Mouse (Mus musculus): ENCODE results near the gene Wdr82.
A peak's percentile ranks its signal among the peaks of the same experiment; 100 is the strongest.

Gene Wdr82

DNA sequence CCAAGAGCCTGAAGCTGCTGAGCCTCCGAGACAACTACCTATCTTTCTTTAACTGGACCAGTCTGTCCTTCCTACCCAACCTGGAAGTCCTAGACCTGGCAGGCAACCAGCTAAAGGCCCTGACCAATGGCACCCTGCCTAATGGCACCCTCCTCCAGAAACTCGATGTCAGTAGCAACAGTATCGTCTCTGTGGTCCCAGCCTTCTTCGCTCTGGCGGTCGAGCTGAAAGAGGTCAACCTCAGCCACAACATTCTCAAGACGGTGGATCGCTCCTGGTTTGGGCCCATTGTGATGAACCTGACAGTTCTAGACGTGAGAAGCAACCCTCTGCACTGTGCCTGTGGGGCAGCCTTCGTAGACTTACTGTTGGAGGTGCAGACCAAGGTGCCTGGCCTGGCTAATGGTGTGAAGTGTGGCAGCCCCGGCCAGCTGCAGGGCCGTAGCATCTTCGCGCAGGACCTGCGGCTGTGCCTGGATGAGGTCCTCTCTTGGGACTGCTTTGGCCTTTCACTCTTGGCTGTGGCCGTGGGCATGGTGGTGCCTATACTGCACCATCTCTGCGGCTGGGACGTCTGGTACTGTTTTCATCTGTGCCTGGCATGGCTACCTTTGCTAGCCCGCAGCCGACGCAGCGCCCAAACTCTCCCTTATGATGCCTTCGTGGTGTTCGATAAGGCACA lies 54.9 kb downstream of the Wdr82 start:
- no peak for DNase-seq (ENCODE audit: low spot score in 2 of 2)

DNA sequence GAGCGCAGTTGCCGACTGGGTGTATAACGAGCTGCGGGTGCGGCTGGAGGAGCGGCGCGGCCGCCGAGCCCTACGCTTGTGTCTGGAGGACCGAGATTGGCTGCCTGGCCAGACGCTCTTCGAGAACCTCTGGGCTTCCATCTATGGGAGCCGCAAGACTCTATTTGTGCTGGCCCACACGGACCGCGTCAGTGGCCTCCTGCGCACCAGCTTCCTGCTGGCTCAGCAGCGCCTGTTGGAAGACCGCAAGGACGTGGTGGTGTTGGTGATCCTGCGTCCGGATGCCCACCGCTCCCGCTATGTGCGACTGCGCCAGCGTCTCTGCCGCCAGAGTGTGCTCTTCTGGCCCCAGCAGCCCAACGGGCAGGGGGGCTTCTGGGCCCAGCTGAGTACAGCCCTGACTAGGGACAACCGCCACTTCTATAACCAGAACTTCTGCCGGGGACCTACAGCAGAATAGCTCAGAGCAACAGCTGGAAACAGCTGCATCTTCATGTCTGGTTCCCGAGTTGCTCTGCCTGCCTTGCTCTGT lies 55.5 kb downstream of the Wdr82 start:
- DNase-seq (ENCODE audit: low spot score in 2 of 2), result peak in 1 of 2 experiments; percentile 42

DNA sequence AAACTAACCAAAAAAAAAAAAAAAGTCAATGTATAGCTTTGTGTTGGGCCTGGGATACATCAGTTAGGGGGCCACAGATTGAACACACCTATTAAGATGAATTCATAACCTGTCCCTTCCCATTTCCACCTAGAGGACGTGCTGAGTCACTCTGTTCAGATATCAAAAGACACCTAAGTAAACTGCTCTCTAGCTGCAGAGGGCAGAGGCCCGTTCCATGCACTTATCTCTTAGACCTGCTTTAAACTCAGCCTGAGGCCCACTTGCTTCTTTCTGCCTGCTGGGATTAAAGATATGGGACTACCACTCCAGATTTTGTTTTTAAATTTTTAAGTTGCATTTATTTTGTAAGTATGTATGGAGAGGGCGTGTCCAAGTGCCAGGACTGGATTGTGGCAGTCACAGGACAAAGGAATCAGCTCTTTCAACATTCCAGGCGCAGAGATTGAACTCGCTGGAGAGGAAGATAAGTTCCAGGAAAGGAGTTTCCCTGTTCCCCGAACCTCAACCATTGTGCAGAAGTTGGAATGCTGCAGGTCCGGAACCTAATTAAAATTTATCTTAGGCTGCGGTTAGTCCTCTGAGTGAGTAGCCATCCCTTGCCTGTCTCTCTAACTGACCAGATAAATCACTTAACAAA lies 57.2 kb downstream of the Wdr82 start:
- DNase-seq (ENCODE audit: low spot score in 2 of 2), result no peak

DNA sequence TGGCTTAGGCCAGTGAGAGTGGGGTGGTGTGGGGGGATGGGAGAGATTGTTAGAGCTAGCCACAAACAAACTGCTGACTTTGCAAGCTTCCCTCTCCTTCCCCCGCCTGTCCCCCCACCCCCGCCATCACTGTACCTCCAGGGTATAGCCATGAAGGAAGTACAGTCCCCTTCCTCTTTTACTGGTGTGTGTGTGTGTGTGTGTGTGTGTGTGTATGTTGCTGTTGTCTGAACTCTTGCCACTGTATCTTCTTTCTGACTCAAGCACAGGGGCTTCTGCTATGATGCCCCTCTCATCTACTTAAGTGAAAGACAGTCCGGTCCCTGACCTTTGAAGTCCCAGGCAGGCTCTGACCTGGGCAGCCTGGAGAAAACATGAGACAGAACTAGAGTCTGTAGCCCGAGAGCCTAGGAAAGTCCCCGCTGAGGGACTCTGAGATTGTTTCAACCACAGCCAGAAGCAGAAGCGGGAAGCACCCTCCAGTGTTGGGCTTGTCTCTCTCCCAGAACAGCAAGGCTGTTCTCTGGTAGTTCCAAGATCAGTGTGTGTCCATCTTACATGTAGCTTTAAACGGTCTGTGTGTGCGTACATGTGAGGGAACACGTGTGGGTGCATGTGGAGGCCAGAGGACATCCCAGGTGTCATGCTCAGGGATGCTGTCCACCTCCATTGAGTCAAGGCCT lies 59.5 kb downstream of the Wdr82 start:
- peak in 1 of 2 experiments; percentile 54 for DNase-seq (ENCODE audit: low spot score in 2 of 2)

DNA sequence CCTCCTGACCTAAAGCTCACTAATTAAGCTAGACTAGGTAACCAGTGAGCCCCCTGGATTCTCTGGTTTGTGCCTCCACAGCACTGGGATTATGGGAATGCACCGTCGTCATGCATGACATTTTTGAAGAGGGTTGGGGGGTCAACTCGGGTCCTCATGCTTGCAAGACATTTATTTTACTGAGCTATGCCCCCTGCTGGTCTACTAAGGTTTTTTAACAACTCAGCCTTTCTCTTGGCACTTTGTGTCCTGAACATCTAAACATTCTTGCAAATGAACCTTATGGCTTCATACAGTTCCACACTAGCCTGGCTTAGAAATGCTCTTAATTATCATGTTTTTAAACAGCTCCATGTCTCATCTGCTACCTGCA lies 60.0 kb downstream of the Wdr82 start:
- no peak for DNase-seq (ENCODE audit: low spot score in 2 of 2)

DNA sequence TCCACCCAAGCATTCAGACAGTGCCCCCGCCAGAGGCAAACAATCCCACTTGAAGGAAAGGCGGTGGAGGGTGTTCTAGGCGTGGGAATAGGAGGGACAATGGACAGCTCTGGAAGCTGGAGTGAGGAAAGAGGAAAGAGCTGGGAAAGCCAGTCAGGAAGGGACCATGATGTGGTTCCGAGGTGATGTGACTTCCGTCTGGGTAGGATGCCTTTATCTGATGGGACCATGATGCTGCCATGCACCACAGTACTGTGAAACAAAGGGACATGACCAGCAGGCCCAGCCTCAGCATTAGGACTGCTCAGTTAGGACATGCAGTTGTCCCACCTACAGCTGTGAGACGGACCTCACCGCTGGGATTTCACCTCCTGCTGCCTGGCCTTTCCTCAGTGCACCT lies 60.5 kb downstream of the Wdr82 start:
- DNase-seq (ENCODE audit: low spot score in 2 of 2), result no peak

DNA sequence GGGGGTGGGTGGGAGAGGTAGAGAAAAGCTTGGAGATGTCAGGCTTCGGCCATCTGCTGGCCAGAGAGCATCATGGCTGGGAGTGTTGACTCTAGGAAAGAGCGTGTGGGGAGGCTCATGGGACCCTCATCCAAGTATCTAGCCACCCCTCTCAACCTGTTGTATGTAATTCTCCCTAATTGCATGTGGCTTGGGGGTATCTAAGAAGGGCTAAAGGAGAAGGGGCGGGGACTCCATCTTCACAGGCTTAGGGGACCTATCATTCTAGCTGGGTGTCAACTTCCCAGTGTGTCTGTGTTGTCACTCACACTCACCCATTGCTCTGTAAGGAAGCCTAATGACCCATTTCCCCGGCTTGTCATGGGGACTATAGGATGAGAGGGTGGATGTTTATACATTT lies 61.1 kb downstream of the Wdr82 start:
- no peak for DNase-seq (ENCODE audit: low spot score in 2 of 2)

DNA sequence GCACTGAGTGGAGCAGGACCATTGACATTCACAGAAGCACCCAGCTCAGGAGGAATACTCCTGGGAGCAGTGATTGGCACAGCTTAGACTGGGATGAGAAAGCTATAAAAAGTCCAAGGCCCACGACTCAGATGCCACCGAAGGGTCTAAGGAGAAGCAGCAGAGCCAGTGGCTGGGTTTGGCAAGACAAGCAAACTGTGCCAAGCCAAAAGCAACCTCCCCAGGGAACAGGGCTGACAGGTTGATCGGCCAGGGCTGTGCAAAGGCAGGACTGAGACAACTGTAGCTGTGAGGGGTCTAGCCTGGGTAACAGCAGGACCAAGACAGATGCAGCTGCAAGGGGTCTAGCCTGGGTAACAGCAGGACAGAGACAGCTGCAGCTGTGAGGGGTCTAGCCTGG lies 62.2 kb downstream of the Wdr82 start:
- DNase-seq (ENCODE audit: low spot score in 2 of 2), result no peak

DNA sequence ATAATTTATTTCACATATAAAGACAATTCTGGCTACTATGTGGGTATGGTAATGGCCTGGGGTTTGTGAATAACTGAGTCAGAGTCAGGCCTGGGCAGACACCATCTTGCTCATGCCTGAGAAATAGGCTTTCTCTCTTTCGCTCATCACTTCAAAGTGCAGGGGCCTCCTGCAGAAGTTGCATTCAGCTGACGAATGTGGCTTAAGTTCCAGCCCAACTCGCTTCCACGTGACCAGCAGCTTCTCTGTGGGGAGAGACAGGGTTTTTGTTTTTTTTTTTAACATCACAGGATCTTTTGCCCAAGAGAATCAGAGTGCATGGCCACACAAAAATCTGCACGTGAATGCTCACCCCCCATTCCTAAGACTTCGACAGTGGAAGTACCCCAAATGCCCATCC lies 63.2 kb downstream of the Wdr82 start:
- no peak for DNase-seq (ENCODE audit: low spot score in 2 of 2)

DNA sequence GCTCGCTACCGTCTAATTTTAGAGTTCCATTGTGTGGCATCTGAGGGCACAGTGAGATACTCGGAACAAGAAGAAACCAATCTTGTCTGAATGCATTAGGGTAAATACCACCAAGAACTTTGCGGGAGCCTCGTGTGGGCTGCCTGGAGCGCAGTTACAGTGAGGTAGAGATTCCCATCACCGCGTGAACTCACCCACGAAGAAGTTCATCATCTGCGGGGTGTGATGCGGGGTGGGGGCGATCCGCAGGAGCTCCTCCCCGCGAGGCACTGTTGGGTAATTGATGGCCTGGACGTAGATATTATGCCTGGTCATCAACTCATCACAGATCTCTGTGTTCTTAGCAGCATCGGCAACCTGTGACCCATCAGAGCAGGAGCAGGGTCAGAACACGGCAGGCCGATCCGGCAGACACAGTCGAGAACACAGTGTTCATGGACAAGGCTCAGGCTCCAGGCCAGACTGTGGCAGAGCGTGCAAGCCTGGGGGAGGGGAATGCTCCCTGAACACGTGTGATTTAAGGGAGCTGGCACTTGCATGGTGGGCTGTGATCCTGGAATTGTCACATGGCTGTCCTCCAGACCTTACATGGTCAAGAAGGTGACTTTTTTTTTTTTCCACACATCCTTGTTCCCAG lies 64.6 kb downstream of the Wdr82 start:
- DNase-seq (ENCODE audit: low spot score in 2 of 2), result no peak

DNA sequence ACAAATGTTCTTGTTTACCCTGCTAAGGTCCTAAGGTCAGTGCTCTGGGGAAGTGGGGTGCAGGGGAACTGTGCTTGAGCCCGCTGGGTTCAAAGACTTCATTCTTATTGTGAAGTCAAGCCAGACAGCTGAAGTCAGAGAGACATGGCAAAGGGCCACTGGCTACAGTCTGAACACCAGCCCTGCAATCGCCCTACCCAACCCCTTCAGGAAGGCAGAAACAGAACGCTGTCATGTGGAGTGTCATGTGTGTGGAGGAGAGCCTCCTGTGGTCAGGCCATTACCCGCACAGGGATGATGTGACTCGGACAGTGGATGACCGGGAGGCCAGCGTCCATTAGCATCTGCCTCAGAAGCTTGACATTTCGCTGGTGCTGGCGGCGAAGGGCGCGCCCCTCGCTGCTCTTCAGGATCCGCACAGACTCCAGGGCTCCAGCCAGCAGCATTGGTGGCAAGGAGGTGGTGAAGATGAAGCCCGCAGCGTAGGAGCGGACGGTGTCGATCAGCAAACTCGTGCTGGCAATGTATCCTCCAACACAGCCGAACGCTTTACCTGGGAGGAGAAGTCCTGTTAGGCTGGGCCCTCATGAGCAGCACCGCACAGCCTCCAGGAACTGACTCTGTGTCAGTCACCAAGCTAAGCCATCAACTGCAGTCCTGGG lies 65.6 kb downstream of the Wdr82 start:
- no peak for DNase-seq (ENCODE audit: low spot score in 2 of 2)

DNA sequence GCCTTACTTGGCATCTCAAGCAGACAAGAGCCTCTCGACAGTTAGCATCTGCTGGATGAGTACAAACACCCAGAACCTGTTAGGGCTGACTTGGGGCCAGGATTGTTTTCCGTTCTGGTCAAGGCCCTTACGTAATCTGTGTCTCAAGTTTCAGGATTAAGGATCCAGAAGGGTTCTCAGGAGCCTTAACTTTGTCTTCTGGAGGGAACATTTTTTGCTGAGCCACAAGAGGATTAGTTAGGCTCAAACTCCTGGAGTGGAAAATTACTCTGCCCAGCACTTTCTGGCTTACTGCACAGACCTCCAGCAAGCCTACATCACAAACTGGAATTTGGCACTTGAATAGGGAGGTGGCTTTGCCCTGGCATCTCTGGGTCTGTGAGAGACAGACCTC lies 66.1 kb downstream of the Wdr82 start:
- no peak for DNase-seq (ENCODE audit: low spot score in 2 of 2)

DNA sequence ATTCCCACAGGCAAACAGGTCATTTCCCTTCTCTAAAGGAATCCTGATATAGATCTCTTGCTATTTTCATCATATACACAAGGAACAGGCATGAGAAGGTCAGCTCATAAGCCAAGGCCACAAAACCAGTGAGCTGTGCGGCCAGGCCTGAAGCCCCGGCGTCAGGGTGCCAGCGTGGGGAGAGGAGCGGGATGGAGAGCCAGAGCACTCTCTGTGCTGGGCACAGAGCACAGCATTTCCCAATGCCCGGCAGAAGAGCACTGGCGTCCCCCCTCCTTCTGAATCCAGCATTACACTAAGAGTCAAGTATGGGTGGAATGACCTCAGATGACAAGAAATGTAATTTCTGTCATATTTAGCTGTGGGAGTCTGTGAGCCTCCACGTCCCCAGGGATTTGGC lies 66.7 kb downstream of the Wdr82 start:
- DNase-seq (ENCODE audit: low spot score in 2 of 2), result no peak

DNA sequence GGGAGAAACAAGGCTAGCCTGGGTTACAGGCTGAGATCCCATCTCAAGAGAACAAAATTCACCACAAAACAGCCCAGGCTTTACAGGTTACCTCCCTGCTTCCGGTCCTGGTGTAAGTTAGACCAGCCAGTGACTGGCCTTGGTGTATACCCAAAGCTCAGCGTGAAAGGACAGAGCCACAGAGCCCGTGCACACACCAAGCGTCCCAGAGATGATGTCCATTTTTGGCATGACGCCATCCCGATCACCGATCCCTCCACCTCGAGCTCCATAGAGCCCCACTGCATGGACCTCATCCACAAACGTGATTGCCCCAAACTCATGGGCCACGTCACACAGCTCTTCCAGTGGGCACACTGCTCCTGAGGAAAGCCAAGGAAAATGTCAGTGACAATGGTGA lies 67.2 kb downstream of the Wdr82 start:
- DNase-seq (ENCODE audit: low spot score in 2 of 2), result no peak
